Mouse (Mus musculus) limb, embryonic 14.5 days (tissue): ENCODE measurements around the gene Senp6. TPM values are rescaled to one million over a fixed set of nuclear protein-coding genes. Genes with fewer than 3 reads are reported as not detected.

Experiments
- ATAC-seq: fragments of 200-750 bp; cut with Nextera tagmentation; 2 replicates; pipeline ENCODE4 v1.8.0; 2017; ENCODE audit warnings: low read depth, moderate number of reproducible peaks, moderate TSS enrichment; ENCODE audit not compliant: low FRiP score
- DNase-seq: peaks from one replicate; pipeline ENCODE4 v3.0.0-alpha.2; 2015; ENCODE audit warnings: low spot score
- H3K27ac ChIP-seq: fragments of 300-500 bp; sonication (generic); replicated peaks from 2 replicates; pipeline ENCODE4 v1.5.1; 2014; ENCODE audit warnings: low read depth, mild to moderate bottlenecking, low read length, moderate library complexity, mixed read lengths
- H3K27me3 ChIP-seq: fragments of 300-500 bp; sonication (generic); 2 replicates; pipeline ENCODE4 v1.6.1; 2014; ENCODE audit warnings: low read length, mixed read lengths; ENCODE audit not compliant: control insufficient read depth, insufficient read depth
- H3K36me3 ChIP-seq: fragments of 300-500 bp; sonication (generic); 2 replicates; pipeline ENCODE4 v1.6.1; 2014; ENCODE audit warnings: mild to moderate bottlenecking, low read length, moderate library complexity, mixed read lengths; ENCODE audit not compliant: control insufficient read depth, insufficient read depth
- H3K4me1 ChIP-seq: fragments of 300-500 bp; sonication (generic); 2 replicates; pipeline ENCODE4 v1.6.1; 2014; ENCODE audit warnings: antibody characterized with exemption, low read length, mixed read lengths; ENCODE audit not compliant: control insufficient read depth, insufficient read depth
- H3K4me2 ChIP-seq: fragments of 300-500 bp; sonication (generic); replicated peaks from 2 replicates; pipeline ENCODE4 v1.6.1; 2014; ENCODE audit warnings: low read depth, mild to moderate bottlenecking, low read length, moderate library complexity; ENCODE audit not compliant: severe bottlenecking
- H3K4me3 ChIP-seq: fragments of 300-500 bp; sonication (generic); replicated peaks from 2 replicates; pipeline ENCODE4 v1.5.1; 2014; ENCODE audit warnings: low read length
- H3K9ac ChIP-seq: fragments of 300-500 bp; sonication (generic); 2 replicates; pipeline ENCODE4 v1.6.1; 2014; ENCODE audit warnings: mild to moderate bottlenecking, low read depth, low read length, moderate library complexity; ENCODE audit not compliant: severe bottlenecking
- H3K9me3 ChIP-seq: fragments of 300-500 bp; sonication (generic); 2 replicates; pipeline ENCODE4 v1.6.1; 2016; ENCODE audit warnings: low read length; ENCODE audit not compliant: control insufficient read depth
- POLR2A ChIP-seq: fragments of 200-500 bp; IDR thresholded peaks from 2 replicates; pipeline ENCODE4 v1.8.0; 2012; ENCODE audit warnings: inconsistent platforms, mild to moderate bottlenecking, moderate library complexity, borderline replicate concordance; ENCODE audit not compliant: insufficient read depth, insufficient read length; ENCODE audit errors: extremely low read depth
- WGBS: fragments of 180-500 bp; shearing (Covaris S2); extraction: QIAGEN DNeasy Blood & Tissue Kit; methylation state at CpG from one replicate; pipeline ENCODE4 v1.1.7; 2014; 5-methylcytosine and 5-hydroxymethylcytosine counted together
- polyA plus RNA-seq, 2 experiments: library from polyadenylated mRNA; depleted of rRNA in 1 of 2; stranded (reverse) in 1 of 2; unstranded in 1 of 2; fragments of >200 nt; fragmentation: Nextera tagmentation in 1 of 2; extraction: Ambion mirVana in 1 of 2; gene quantifications; 2 replicates each; pipeline versions ENCODE4 v1.2.1 to v1.2.3; 2012 to 2014

The Senp6 gene
- polyA plus RNA-seq, 2 experiments = 72.9 to 80.8 TPM

GRCm38 (mm10) chr9:80179688-80180087 lies 113.0 kb downstream of the Senp6 start:
- Histone ChIP-seq H3K9me3 (no peaks in the 10 kb centered on the region), H3K27me3 (no peaks in the 10 kb centered on the region), H3K4me3 (no peak overlapping the region), H3K27ac (no peak overlapping the region), H3K4me1 (no peaks in the 10 kb centered on the region), H3K36me3 (no peaks in the 10 kb centered on the region), H3K4me2 (no peak overlapping the region), H3K9ac (no peak overlapping the region)
- no peak for ATAC-seq
- DNase-seq = no peak
- 77% methylated on average over 4 of the region's 4 CpGs for WGBS
- no peak for TF ChIP-seq POLR2A

GRCm38 (mm10) chr9:80180771-80181170 lies 114.1 kb downstream of the Senp6 start:
- TF ChIP-seq POLR2A = no peak
- Histone ChIP-seq H3K27ac (no peak overlapping the region), H3K9ac (no peak overlapping the region), H3K4me2 (no peak overlapping the region), H3K9me3 (no peaks in the 10 kb centered on the region), H3K4me3 (no peak overlapping the region), H3K36me3 (no peaks in the 10 kb centered on the region), H3K27me3 (no peaks in the 10 kb centered on the region), H3K4me1 (no peaks in the 10 kb centered on the region)
- ATAC-seq (no peak), DNase-seq (no peak)
- WGBS = 92% methylated on average over 5 of the region's 5 CpGs

GRCm38 (mm10) chr9:80181692-80182091 lies 115.0 kb downstream of the Senp6 start:
- no peak for ATAC-seq

GRCm38 (mm10) chr9:80184138-80184537 lies 117.4 kb downstream of the Senp6 start:
- Histone ChIP-seq H3K9me3 (no peaks in the 10 kb centered on the region), H3K4me3 (no peak overlapping the region), H3K36me3 (no peaks in the 10 kb centered on the region), H3K27me3 (no peaks in the 10 kb centered on the region), H3K4me1 (no peaks in the 10 kb centered on the region), H3K9ac (no peak overlapping the region), H3K27ac (no peak overlapping the region), H3K4me2 (no peak overlapping the region)
- no peak for TF ChIP-seq POLR2A
- DNase-seq = no peak
- WGBS = 77% methylated on average over 5 of the region's 5 CpGs
- ATAC-seq = no peak

More at GRCm38 (mm10) chr9:80181692-80182091, 115.0 kb downstream of the Senp6 start:
- Histone ChIP-seq H3K4me2 (no peak overlapping the region), H3K9ac (no peak overlapping the region), H3K9me3 (no peaks in the 10 kb centered on the region), H3K4me3 (no peak overlapping the region), H3K36me3 (no peaks in the 10 kb centered on the region), H3K4me1 (no peaks in the 10 kb centered on the region), H3K27ac (no peak overlapping the region), H3K27me3 (no peaks in the 10 kb centered on the region)
- 88% methylated on average over 1 of the region's 1 CpGs for WGBS
- DNase-seq = no peak
- TF ChIP-seq POLR2A = no peak

- ATAC-seq = no peak
- no peak overlapping the region for H3K9ac ChIP-seq
- H3K27me3 ChIP-seq = no peaks in the 10 kb centered on the region
- no peaks in the 10 kb centered on the region for H3K9me3 ChIP-seq
- no peak overlapping the region for H3K4me2 ChIP-seq
- DNase-seq = no peak
- TF ChIP-seq POLR2A = no peak
- H3K4me3 ChIP-seq = no peak overlapping the region
- no peaks in the 10 kb centered on the region for H3K4me1 ChIP-seq
- H3K27ac ChIP-seq = no peak overlapping the region
- H3K36me3 ChIP-seq = no peaks in the 10 kb centered on the region
- 53% methylated on average over 3 of the region's 3 CpGs for WGBS
These were observed 119.0 kb downstream of the Senp6 start for GRCm38 (mm10) chr9:80185737-80186136.

GRCm38 (mm10) chr9:80186693-80187092 lies 120.0 kb downstream of the Senp6 start:
- Histone ChIP-seq H3K27me3 (no peaks in the 10 kb centered on the region), H3K9ac (no peak overlapping the region), H3K36me3 (no peaks in the 10 kb centered on the region), H3K9me3 (no peaks in the 10 kb centered on the region), H3K4me2 (no peak overlapping the region), H3K4me1 (no peaks in the 10 kb centered on the region), H3K27ac (no peak overlapping the region), H3K4me3 (no peak overlapping the region)
- DNase-seq = no peak
- no peak; the same call in 1 of the 2 replicates for ATAC-seq
- no peak for TF ChIP-seq POLR2A
- WGBS = 95% methylated on average over 8 of the region's 8 CpGs
